Mouse (Mus musculus): ENCODE results near the gene Gabrr2. TPM values are rescaled to one million over a fixed set of nuclear protein-coding genes. Genes with fewer than 3 reads are reported as not detected.
"Not testable (repeated sequence)": the region's sequence is repeated elsewhere in the genome, so short reads cannot be mapped to it uniquely, and the experiment has no call there.

Gene Gabrr2
- polyA plus RNA-seq, 1 experiment = 0.59 TPM

DNA sequence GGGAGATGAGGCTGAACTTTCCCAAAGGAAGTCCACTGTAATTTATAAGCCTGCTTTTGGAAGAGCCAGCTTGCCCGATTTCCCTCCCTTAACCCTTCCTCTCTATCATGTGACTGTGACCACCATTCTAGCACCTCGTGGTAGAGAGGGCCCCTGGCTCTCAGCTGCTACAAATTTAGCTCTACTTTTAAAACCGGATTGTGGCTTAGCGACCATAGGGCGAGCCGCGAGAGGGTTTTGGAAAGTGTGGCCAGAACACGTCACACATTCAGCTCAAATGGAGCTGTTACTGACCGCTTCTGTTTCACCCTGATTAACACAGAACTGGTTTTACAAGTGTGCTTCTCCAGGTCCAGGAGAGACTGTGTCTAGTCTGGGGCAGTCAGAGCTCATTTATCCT is 48.6 kb downstream of the Gabrr2 start:
- no peak for DNase-seq (ENCODE audit: low read depth)
- TF ChIP-seq CTCF (IDR thresholded peaks at IDR 0.05; ENCODE audit: borderline replicate concordance, extremely low read depth, insufficient read depth, insufficient read length) = no peak
- TF ChIP-seq POLR2A (IDR thresholded peaks at IDR 0.05; ENCODE audit: borderline replicate concordance, extremely low read depth, insufficient read depth, insufficient read length, poor library complexity, severe bottlenecking) = no peak

GRCm38 (mm10) chr4:33112866-33113265 is 50.1 kb downstream of the Gabrr2 start:
- not testable (repeated sequence) for DNase-seq (ENCODE audit: low read depth)

DNA sequence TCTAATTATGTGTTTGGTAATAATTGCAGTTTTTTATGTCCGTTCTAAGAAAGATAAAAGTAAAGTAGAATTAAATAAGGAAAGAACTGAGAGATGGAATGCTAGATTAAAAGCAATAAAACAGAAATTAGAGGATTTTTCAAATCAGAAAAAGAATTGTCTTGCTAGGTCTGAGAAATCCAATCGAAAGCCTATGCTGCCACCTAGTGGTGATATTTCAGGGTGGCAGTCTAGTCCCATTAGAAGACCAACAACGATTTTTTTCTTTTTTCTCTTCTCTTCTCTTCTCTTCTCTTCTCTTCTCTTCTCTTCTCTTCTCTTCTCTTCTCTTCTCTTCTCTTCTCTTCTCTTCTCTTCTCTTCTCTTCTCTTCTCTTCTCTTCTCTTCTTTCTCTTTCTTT is 56.3 kb downstream of the Gabrr2 start:
- peak; percentile 68 for TF ChIP-seq CTCF (IDR thresholded peaks at IDR 0.05; ENCODE audit: borderline replicate concordance, extremely low read depth, insufficient read depth, insufficient read length)
- DNase-seq (ENCODE audit: low read depth) = peak; percentile 88

DNA sequence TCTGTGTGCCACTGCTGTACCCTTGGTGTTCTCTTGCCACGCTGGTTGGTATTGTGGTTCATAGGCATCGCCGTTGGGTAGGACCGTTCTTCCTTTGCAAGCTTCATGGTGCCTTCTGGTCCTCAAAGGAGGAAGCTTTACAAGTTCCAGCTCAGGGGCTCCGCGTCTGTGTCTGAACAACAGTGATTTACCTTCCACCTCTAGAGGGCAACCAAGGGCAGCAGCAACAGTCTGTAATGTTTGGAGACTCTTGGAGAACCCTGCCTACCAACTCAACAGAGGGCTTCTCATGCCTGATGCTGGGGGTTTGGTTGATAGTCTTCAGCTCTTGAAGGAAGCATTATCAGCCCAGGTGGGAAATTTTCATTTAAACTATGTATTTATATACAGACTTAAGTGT is 61.7 kb downstream of the Gabrr2 start:
- peak; percentile 55 for TF ChIP-seq CTCF (IDR thresholded peaks at IDR 0.05; ENCODE audit: borderline replicate concordance, extremely low read depth, insufficient read depth, insufficient read length)
- TF ChIP-seq POLR2A (IDR thresholded peaks at IDR 0.05; ENCODE audit: borderline replicate concordance, extremely low read depth, insufficient read depth, insufficient read length, poor library complexity, severe bottlenecking) = no peak
- peak; percentile 25 for DNase-seq (ENCODE audit: low read depth)

DNA sequence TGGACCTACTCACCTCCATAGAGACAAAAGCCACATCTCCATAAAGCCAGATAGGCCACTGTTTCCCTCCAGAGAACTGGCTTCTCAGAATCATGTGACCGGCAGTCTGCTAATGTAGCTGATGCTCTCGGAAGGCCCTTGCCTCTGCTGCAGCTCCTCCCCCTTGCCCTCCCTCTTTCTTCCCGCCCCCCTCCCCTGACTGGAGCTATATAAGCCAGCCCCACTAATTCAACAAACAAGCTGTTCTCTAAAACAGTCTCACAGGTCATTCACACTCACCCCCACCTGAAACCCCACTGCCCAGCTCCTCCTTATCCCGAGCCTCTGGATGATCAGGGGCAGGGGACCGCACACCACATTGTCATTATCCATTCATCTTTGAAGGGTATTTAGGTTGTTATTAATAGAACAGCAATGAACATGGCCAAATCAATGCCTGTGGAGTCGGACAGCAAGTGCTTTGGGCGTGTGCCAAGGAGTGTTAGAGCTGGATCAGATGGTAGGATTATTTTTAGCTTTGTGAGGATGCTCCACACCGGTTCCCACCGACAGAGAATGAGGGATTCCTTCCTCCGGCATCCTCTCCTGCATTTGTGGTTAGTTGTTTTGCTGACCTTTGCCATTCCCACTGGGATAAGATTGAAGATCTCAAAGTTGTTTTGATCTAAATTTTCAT is 62.7 kb downstream of the Gabrr2 start:
- peak; percentile 56 for DNase-seq (ENCODE audit: low read depth)
- no peak for TF ChIP-seq CTCF (IDR thresholded peaks at IDR 0.05; ENCODE audit: borderline replicate concordance, extremely low read depth, insufficient read depth, insufficient read length)

GRCm38 (mm10) chr4:33132221-33132620 is 69.4 kb downstream of the Gabrr2 start, which contains the start of gene Gabrr1:
Gene Gabrr1, plus strand, starts transcription at chr4:33132521.
- peak; percentile 6 for DNase-seq (ENCODE audit: low read depth)
- no peak for TF ChIP-seq CTCF (IDR thresholded peaks at IDR 0.05; ENCODE audit: borderline replicate concordance, extremely low read depth, insufficient read depth, insufficient read length)
- no peak for TF ChIP-seq POLR2A (IDR thresholded peaks at IDR 0.05; ENCODE audit: borderline replicate concordance, extremely low read depth, insufficient read depth, insufficient read length, poor library complexity, severe bottlenecking)

Other genes with a start within 250 kb of the Gabrr2 start
- 11.6 and 19.1 TPM in 2 replicates for gene Ankrd6, start 112.2 kb upstream of the Gabrr2 start, polyA plus RNA-seq (2012; rRNA removed)
- 20.4 and 27.0 TPM in 2 replicates for gene Rragd, start 80.0 kb upstream of the Gabrr2 start, polyA plus RNA-seq (2012; rRNA removed)
- 36.6 and 46.6 TPM in 2 replicates for gene Ube2j1, start 31.6 kb upstream of the Gabrr2 start, polyA plus RNA-seq (2012; rRNA removed)
- gene Gabrr1, start 69.5 kb downstream of the Gabrr2 start, polyA plus RNA-seq (2012; rRNA removed) = 0.27 and 0.35 TPM in 2 replicates
- 3.4 and 4.0 TPM in 2 replicates for gene Pm20d2, start 126.7 kb downstream of the Gabrr2 start, polyA plus RNA-seq (2012; rRNA removed)
- 22.0 and 34.0 TPM in 2 replicates for gene Srsf12, start 146.0 kb downstream of the Gabrr2 start, polyA plus RNA-seq (2012; rRNA removed)
- 54.0 and 61.3 TPM in 2 replicates for gene Pnrc1, start 227.2 kb downstream of the Gabrr2 start, polyA plus RNA-seq (2012; rRNA removed)
- 10.4 and 15.0 TPM in 2 replicates for gene Rngtt, start 247.3 kb downstream of the Gabrr2 start, polyA plus RNA-seq (2012; rRNA removed)

Measured in brain, embryonic 14.5 days (tissue).